Mouse (Mus musculus): ENCODE results near the gene Cog5. TPM values are rescaled to one million over a fixed set of nuclear protein-coding genes. Genes with fewer than 3 reads are reported as not detected.

Gene Cog5
- polyA plus RNA-seq, 1 experiment from 2014 or later = 29.7 TPM

DNA sequence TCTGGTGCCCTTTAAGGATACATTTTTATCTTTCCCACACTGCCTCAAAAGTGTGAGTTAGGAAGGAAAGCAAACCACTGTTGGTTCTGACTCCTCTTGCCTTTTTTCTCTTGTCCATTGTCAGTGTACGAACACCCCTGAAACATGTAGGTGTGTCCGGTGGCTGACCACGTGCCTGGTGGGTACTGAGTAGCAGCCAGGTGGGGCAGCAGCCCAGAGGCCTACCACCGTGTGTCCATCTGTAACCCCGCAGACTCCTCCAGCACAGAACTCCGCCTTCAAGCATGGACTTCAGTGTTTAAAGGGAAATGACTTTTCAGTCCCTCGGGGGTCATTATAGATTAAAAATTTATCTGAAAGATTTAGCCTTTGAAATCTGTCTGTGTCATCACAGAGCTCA, 242.8 kb downstream of the Cog5 start:
- no peaks in the 10 kb centered on the region for H3K27me3 ChIP-seq (replicated peaks)
- H3K4me2 ChIP-seq = no peak overlapping the region
- no peaks in the 10 kb centered on the region for H3K9me3 ChIP-seq
- no peak overlapping the region for H3K9ac ChIP-seq
- no peaks in the 10 kb centered on the region for H3K4me1 ChIP-seq
- H3K4me3 ChIP-seq (replicated peaks) = no peak overlapping the region
- no peaks in the 10 kb centered on the region for H3K36me3 ChIP-seq
- no peak overlapping the region for H3K27ac ChIP-seq
- 74% methylated on average over 7 of the region's 7 CpGs for WGBS
- ATAC-seq (ENCODE audit: insufficient read depth, low FRiP score, low read depth) = no peak

DNA sequence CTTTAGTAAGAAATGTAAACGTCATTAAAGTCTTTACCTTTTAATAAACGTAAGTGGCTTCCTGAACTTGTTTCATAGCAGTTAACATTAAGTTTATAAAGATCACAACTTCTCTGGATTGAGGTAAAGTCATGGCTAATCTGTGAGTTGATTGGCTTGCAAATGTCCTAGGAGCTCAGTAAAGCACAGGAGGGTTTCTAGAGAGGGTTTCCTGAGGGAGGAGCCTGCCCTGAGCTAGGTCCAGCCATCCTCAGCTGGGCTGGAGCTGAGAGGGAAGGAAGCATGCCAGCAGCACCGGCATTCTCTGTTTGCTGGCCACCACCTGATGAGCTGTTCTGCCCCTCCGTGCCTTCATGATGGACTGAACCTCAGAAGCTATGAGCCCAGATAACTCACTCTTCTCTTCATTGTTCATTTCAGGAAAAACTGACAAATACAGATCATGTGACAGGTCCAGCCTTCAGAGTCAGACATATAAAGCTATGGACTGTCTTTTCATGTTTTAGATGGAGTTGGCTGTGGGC, 245.8 kb downstream of the Cog5 start:
- Histone ChIP-seq H3K9ac (no peak overlapping the region), H3K4me2 (no peak overlapping the region), H3K9me3 (no peaks in the 10 kb centered on the region), H3K4me3 (replicated peaks) (no peak overlapping the region), H3K27ac (no peak overlapping the region), H3K27me3 (replicated peaks) (no peaks in the 10 kb centered on the region), H3K36me3 (no peaks in the 10 kb centered on the region), H3K4me1 (no peaks in the 10 kb centered on the region)
- no peak for ATAC-seq (ENCODE audit: insufficient read depth, low FRiP score, low read depth)
- 83% methylated on average over 4 of the region's 4 CpGs for WGBS

DNA sequence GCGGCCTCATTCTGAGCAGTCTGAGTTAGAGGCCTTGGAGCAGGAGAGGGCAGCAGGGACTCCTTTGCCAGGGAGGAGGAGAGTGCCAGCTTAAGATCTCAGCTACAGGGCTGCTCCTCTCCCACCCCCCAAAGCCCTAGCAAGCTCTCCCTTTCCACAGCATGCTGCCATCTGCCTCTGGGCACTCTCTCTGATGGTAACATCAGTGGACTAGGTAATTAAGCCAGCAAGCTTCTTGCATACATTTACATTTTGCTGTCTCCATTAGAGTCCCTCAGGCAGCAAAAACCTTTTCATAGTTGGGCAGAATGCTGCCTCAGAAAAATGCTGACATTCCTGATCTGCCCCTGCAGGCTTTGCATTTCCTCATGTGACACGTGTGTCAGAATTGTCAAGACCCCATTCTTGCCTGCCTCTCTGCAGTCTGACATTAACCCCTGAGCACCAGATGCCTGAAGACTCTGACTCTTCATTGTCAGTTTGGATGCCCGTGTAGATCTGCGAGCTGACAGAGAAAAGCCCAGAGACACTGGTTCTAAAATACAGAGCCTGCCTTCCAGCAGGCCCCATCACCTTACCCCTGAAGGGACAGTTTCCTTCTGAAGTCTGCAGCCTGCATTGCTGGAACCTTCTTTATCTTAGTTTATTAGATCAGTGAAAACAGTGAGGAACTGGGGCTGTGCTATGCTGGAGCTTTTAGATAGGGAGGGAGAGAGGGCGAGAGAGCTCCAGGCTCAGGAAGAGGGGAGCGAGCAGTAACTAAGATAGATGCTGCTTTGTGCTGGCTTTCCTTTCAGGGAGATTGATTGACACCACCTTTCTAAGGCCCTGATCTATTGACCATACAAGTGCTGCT, 251.3 kb downstream of the Cog5 start:
- H3K27me3 ChIP-seq (replicated peaks) = no peaks in the 10 kb centered on the region
- H3K27ac ChIP-seq = no peak overlapping the region
- no peaks in the 10 kb centered on the region for H3K9me3 ChIP-seq
- H3K4me3 ChIP-seq (replicated peaks) = no peak overlapping the region
- H3K36me3 ChIP-seq = no peaks in the 10 kb centered on the region
- WGBS = 60% methylated on average over 6 of the region's 6 CpGs
- no peak overlapping the region for H3K4me2 ChIP-seq
- ATAC-seq (ENCODE audit: insufficient read depth, low FRiP score, low read depth) = no peak
- no peaks in the 10 kb centered on the region for H3K4me1 ChIP-seq
- no peak overlapping the region for H3K9ac ChIP-seq

DNA sequence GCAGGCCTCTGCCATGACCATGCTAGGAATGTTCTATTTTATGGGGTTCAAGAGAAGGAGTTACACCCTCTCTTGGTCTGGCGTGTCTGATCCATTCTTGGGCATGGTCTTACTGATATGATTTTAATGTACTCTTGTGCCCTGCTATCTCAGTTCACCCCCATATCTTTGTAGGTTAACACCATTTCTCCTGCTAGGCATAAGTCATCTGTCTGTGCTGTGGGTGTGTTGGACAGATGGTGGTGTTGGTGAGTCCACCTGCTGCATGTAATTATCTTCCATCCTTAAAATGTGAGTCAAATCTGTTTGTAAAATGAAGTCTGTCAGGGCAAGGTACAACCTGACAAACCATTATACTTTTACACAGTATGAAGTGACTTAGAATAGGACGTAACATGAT, 252.8 kb downstream of the Cog5 start:
- Histone ChIP-seq H3K27me3 (replicated peaks) (no peaks in the 10 kb centered on the region), H3K4me2 (no peak overlapping the region), H3K4me3 (replicated peaks) (no peak overlapping the region), H3K4me1 (no peaks in the 10 kb centered on the region), H3K9me3 (no peaks in the 10 kb centered on the region), H3K36me3 (no peaks in the 10 kb centered on the region), H3K9ac (no peak overlapping the region), H3K27ac (no peak overlapping the region)
- no peak for ATAC-seq (ENCODE audit: insufficient read depth, low FRiP score, low read depth)
- 90% methylated on average over 2 of the region's 2 CpGs for WGBS

DNA sequence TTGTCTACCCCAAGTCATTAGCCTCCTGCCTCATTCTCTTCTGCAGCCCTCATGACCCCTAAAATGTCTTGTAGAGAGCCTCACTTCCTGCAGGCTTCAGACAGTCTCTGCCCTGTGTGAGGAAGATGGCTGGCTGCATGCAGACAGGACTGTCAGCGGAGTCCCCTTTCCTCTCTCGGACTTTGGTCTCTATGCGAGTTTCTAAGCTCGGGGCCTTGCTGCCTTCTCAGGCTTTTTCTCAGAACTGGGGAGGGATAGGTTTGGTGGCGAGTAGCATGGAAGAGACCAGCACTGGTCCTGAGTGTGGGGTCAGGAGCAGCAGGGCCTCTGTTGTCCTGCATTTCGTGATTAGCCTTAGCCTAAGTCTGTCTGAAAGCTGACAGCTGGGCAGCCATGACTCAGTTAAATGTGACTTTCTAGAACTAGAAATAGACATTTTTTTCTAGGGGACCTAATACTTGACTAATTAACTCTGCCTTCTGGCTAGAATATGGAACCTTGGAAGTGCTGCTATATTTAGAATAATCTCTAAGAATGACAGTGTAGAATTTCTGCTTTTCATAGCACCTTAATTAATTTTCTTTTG, 258.4 kb downstream of the Cog5 start:
- H3K27ac ChIP-seq = no peak overlapping the region
- H3K4me1 ChIP-seq = no peaks in the 10 kb centered on the region
- no peak overlapping the region for H3K9ac ChIP-seq
- no peak overlapping the region for H3K4me3 ChIP-seq (replicated peaks)
- no peaks in the 10 kb centered on the region for H3K27me3 ChIP-seq (replicated peaks)
- 83% methylated on average over 6 of the region's 6 CpGs for WGBS
- no peaks in the 10 kb centered on the region for H3K9me3 ChIP-seq
- ATAC-seq (ENCODE audit: insufficient read depth, low FRiP score, low read depth) = no peak
- no peak overlapping the region for H3K4me2 ChIP-seq
- no peaks in the 10 kb centered on the region for H3K36me3 ChIP-seq

DNA sequence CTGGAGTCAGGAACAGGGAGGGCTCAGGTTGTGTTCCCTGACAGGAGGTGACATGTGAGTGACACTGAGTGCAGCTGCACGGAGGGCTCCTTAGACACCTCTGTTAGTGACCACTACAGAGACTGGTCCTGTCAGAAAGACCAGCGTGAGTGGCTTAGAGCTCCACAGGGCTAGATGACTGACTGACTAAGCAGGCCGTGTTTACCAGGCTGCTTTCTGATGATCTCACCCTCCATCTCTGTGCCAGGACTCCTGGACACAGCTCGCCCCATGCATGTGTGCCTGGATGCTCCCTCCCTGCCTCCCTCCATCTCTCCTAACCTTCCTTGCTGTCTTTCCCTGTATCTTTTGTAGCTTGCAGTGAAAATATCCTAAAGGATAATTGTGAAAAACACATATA, 258.9 kb downstream of the Cog5 start:
- no peak for ATAC-seq (ENCODE audit: insufficient read depth, low FRiP score, low read depth)

DNA sequence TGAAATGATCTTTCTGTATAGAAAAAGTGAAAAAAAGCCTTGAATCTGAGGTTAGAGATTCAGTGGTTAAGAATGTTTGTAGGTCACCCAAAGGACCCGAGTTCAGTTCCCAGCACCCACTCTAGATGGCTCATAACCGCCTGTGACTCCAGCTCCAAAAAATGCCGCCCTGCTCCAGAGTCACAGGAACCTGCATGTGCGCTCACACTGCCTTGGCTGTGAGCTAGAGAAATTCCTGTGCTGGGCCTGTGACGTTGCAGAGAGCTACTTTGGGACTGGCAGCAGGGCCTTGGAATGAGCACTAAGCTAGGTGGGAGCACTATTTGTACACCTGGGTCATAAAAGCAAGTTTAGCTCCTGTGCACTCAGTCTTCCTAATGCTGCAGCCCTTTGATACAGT, 262.0 kb downstream of the Cog5 start:
- Histone ChIP-seq H3K9me3 (no peaks in the 10 kb centered on the region), H3K36me3 (no peaks in the 10 kb centered on the region), H3K27ac (no peak overlapping the region), H3K4me3 (replicated peaks) (no peak overlapping the region), H3K9ac (no peak overlapping the region), H3K4me1 (no peaks in the 10 kb centered on the region), H3K27me3 (replicated peaks) (no peaks in the 10 kb centered on the region), H3K4me2 (no peak overlapping the region)
- no peak for ATAC-seq (ENCODE audit: insufficient read depth, low FRiP score, low read depth)
- 93% methylated on average over 5 of the region's 5 CpGs for WGBS

More for the DNA sequence above, 258.9 kb downstream of the Cog5 start:
- 51% methylated on average over 4 of the region's 4 CpGs for WGBS
- no peak overlapping the region for H3K4me2 ChIP-seq
- H3K4me1 ChIP-seq = no peaks in the 10 kb centered on the region
- no peak overlapping the region for H3K27ac ChIP-seq
- no peak overlapping the region for H3K9ac ChIP-seq
- H3K36me3 ChIP-seq = no peaks in the 10 kb centered on the region
- no peak overlapping the region for H3K4me3 ChIP-seq (replicated peaks)
- H3K27me3 ChIP-seq (replicated peaks) = no peaks in the 10 kb centered on the region
- H3K9me3 ChIP-seq = no peaks in the 10 kb centered on the region

DNA sequence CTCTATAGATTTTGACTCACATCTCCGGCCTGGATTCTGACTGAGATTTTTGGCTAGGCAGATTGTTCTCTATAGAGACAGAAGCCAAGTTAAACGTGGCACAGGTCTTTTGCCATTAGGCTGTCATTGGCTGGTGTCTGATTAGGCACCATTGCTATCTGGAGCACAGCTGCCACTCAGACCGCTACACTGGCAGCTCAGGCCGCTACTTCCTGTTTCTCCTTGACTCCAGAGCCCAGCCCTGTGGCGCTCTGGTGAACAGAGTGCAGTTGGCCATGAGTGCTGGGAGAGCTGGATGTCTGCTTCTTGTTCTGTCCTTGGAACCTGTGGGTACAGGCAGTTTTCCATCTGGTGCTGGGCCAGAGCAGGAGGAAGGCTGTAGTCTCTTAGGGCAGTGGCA, 262.6 kb downstream of the Cog5 start:
- WGBS = 80% methylated on average over 5 of the region's 5 CpGs
- Histone ChIP-seq H3K4me2 (no peak overlapping the region), H3K9ac (no peak overlapping the region), H3K4me3 (replicated peaks) (no peak overlapping the region), H3K36me3 (no peaks in the 10 kb centered on the region), H3K4me1 (no peaks in the 10 kb centered on the region), H3K9me3 (no peaks in the 10 kb centered on the region), H3K27me3 (replicated peaks) (no peaks in the 10 kb centered on the region), H3K27ac (no peak overlapping the region)
- ATAC-seq (ENCODE audit: insufficient read depth, low FRiP score, low read depth) = no peak

DNA sequence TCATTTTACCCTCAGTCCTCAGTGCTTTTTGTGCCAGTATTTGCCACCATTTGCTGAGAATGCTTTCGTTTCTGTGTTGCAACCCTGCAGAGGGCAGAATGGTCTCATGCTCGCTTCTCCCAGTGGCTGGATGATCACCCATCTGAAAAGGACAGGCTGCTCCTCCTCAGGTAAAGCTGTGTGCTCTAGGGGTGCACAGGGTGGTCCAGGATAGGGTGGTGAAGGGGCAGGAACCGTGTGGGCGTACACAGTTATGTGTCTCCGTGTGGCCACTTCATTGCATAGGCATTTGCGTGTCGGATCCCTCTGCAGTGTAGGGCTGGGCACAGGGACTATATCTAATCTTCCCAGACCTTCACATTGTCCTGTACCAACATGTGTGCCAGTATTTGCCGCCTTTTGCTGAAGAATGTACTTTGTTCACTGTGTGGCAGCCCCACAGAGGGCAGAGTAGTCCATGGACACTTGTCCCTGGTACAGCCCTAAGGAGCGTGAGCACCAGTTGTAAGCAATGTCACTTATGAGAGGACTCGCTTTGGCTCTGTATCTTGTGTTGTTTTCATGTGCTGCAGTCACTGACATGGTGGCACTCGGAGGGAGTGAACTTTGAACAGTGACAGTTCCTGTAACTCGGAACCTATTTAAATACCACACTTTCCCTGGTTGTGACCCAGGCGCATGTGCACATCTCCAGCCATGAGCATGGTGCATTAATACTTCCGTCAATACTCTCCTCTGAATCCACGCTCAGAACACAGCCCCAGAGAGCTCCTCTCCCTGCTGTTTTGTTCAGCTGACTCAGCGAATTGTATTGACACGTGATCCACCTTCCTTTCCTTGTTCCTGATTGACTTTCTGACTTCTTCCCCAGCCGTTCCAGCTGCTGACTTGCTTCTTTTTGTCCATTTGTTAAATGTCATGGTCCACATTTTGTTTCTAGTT, 266.1 kb downstream of the Cog5 start:
- Histone ChIP-seq H3K27me3 (replicated peaks) (no peaks in the 10 kb centered on the region), H3K9ac (no peak overlapping the region), H3K9me3 (no peaks in the 10 kb centered on the region), H3K4me3 (replicated peaks) (no peak overlapping the region), H3K4me1 (no peaks in the 10 kb centered on the region), H3K27ac (no peak overlapping the region), H3K36me3 (peaks cover 14% of the 10 kb centered on the region), H3K4me2 (no peak overlapping the region)
- no peak for ATAC-seq (ENCODE audit: insufficient read depth, low FRiP score, low read depth)
- WGBS = 80% methylated on average over 18 of the region's 18 CpGs

DNA sequence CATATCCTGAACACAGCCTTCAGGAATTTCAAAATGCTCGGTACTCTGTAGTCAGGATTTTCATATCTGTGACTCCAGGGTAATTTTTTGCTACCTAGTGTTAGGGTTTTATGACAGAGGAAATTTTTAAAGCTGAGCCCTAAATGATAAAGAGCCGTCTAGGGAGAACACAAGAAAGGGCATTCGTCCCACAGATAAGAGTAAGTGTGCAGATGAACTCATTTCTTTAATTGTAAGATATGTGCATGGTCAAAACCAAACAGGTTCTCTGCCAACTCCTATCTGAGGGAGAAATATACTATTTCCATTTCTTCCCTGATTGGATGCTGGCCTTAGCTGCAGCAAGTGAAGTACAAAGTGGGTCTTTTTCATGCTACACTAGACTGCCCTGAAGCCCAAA, 269.5 kb downstream of the Cog5 start:
- no peak overlapping the region for H3K9ac ChIP-seq
- no peak for ATAC-seq (ENCODE audit: insufficient read depth, low FRiP score, low read depth)
- no peak overlapping the region for H3K4me2 ChIP-seq
- H3K27me3 ChIP-seq (replicated peaks) = no peaks in the 10 kb centered on the region
- H3K4me3 ChIP-seq (replicated peaks) = no peak overlapping the region
- H3K9me3 ChIP-seq = no peaks in the 10 kb centered on the region
- no peaks in the 10 kb centered on the region for H3K4me1 ChIP-seq
- 73% methylated on average over 3 of the region's 3 CpGs for WGBS
- H3K27ac ChIP-seq = no peak overlapping the region
- H3K36me3 ChIP-seq = peaks cover 28% of the 10 kb centered on the region

DNA sequence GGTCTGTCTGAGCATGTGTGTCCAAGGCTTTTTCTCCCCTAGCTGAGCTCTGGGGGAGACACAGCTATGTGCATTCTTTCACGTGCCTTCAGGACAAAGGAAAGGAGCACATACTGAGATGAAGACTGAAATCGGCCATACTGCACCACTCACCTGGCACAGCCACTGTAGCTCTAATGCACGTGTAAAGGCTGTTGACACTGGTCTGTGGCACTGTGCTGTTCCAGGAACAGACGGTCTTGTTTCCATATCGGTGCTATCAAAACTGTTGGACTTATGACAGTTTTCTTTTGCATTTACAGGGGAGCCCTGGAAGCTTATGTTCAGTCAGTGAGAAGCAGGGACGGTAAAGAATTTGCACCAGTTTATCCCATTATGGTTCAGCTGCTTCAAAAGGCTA, 270.7 kb downstream of the Cog5 start:
- no peak overlapping the region for H3K27ac ChIP-seq
- no peak overlapping the region for H3K4me2 ChIP-seq
- no peak overlapping the region for H3K9ac ChIP-seq
- H3K4me1 ChIP-seq = no peaks in the 10 kb centered on the region
- H3K4me3 ChIP-seq (replicated peaks) = no peak overlapping the region
- no peak for ATAC-seq (ENCODE audit: insufficient read depth, low FRiP score, low read depth)
- H3K27me3 ChIP-seq (replicated peaks) = no peaks in the 10 kb centered on the region
- 83% methylated on average over 6 of the region's 6 CpGs for WGBS
- peaks cover 30% of the 10 kb centered on the region for H3K36me3 ChIP-seq
- H3K9me3 ChIP-seq = no peaks in the 10 kb centered on the region

DNA sequence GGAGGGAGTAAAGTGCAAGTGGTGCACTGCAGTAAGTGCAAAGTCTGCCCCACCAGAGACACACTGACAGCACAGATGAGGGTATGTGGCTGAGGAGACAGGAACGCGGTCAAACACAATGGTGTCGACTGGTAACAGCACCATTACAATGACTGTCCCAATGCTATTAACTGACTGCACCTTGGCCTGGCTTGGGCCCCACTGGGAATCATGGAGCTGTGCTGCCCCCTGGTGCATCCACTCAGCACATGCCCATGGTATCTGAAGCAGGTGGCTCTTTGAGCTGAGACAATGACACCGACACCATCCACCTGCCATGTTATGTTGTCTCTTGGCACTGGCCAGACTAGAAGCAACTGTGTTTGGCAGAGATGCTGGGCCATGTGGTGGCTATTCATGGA, 272.0 kb downstream of the Cog5 start:
- ATAC-seq (ENCODE audit: insufficient read depth, low FRiP score, low read depth) = 0 out of 2 replicates have a peak, but pooled peaks have one; percentile 31
- H3K9me3 ChIP-seq = no peaks in the 10 kb centered on the region
- H3K27ac ChIP-seq = no peak overlapping the region
- no peak overlapping the region for H3K9ac ChIP-seq
- H3K27me3 ChIP-seq (replicated peaks) = no peaks in the 10 kb centered on the region
- no peaks in the 10 kb centered on the region for H3K4me1 ChIP-seq
- 66% methylated on average over 4 of the region's 4 CpGs for WGBS
- no peak overlapping the region for H3K4me2 ChIP-seq
- H3K36me3 ChIP-seq = peaks cover 39% of the 10 kb centered on the region
- no peak overlapping the region for H3K4me3 ChIP-seq (replicated peaks)

Data from stomach, embryonic 15.5 days (tissue).